Mouse (Mus musculus): ENCODE data around the gene Wtap. TPM values are rescaled to one million over a fixed set of nuclear protein-coding genes. Genes with fewer than 3 reads are reported as not detected.
"Not testable (repeated sequence)": the region's sequence is repeated elsewhere in the genome, so short reads cannot be mapped to it uniquely, and the experiment has no call there.

Gene Wtap
- 59.6 and 62.5 TPM in 2 replicates for polyA plus RNA-seq (2012; ENCODE audit: insufficient read depth, insufficient read length, missing spikeins)

DNA sequence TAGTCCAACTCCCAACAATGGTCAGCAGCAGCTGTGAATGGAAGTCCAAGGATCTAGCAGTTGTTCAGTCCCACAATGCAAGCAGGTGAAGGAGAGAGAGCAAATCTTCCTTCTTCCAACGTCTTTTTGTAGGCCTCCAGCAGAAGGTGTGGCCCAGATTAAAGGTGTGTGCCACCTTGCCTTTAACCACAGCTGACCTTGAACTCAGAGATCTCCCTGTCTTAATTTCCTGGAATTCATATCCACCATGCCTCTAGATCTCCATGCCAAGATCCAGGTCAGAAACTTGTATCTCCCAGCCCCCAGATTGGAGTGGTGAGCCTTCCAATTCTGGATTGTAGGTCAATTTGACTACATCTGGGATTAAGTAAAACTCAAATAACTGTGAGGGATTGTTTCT is at the start of gene Wtap:
Wtap (minus strand) TSS at position 101 of the 400 bp plus-strand sequence.
- peak within 1 kb of the TSS; percentile 99 for H3K4me3 ChIP-seq (ENCODE audit: insufficient read depth, low read depth, low read length)

DNA sequence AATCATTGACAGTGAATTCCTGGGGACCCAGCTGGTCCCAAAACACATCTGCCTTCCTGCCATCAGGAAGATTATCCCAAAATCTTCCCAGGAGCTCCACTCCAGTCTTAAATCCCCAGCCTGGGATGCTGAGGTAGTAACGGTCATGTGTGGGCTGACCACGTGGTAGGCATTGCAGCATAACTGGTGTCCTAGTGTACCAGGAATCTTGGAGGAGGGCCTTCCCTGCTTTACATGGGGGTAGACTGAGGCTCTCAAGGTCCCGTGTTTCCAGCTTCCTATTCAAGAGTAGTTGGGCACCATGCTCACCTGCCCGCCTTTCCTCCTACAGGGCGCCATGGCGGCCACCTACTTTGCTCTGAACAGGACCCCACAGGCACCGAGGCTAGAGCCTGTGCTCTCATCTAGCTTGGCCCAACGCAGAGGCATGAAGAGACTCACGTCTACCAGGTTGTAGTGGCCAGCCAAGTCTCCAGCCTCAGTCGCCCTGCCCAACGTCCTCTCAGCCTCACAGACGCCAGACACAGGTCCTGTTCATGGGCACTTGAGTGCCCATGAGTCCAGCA is 42.7 kb upstream of the Wtap start:
- not testable (repeated sequence) for H3K4me3 ChIP-seq (ENCODE audit: insufficient read depth, low read depth, low read length); H3K4me1 ChIP-seq (ENCODE audit: control insufficient read depth, insufficient read depth, insufficient read length, low read length); H3K27ac ChIP-seq (replicated peaks; ENCODE audit: low read depth, low read length)

More for the DNA sequence above, at the start of gene Wtap:
- Histone ChIP-seq H3K27ac (replicated peaks; ENCODE audit: low read depth, low read length) (no peak within 1 kb of the TSS), H3K4me1 (ENCODE audit: control insufficient read depth, insufficient read depth, insufficient read length, low read length) (peaks cover 3% of the 10 kb centered on the region)

DNA sequence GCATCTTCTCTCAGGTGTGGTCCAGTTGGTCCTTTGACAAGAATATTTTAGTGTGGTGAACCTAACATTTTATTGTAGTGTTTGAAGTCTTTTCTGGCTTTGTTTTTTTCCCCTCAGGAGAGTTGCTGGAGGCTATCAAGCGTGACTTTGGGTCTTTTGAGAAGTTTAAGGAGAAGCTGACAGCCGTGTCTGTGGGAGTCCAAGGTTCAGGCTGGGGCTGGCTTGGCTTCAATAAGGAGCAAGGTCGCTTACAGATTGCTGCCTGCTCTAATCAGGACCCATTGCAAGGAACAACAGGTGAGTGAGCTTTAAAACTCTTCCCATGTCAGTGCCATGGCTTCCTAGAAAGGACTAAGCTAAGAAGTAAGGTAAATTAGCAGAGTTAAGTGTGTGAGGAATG is 19.3 kb upstream of the Wtap start:
- Histone ChIP-seq H3K4me3 (ENCODE audit: insufficient read depth, low read depth, low read length) (no peak overlapping the region), H3K27ac (replicated peaks; ENCODE audit: low read depth, low read length) (no peak overlapping the region), H3K4me1 (ENCODE audit: control insufficient read depth, insufficient read depth, insufficient read length, low read length) (no peaks in the 10 kb centered on the region; the same call in 1 of the 2 replicates)

DNA sequence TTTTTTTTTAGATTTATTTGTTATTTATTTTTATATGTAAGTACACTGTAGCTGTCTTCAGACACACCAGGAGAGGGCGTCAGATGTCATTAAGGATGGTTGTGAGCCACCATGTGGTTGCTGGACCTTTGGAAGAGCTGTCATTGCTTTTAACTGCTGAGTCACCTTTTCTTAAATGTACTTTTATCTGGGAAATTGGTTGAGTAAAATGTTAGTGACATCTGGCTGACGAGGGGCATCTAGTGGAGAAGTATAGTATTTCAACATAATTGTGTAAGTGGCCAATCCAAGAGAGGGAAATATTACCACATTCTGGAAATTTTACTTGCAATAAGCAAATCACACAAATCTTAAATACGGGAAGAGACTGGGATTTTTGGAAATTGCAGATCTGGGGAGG is 15.9 kb upstream of the Wtap start:
- Histone ChIP-seq H3K27ac (replicated peaks; ENCODE audit: low read depth, low read length) (no peak overlapping the region), H3K4me3 (ENCODE audit: insufficient read depth, low read depth, low read length) (no peak overlapping the region), H3K4me1 (ENCODE audit: control insufficient read depth, insufficient read depth, insufficient read length, low read length) (no peaks in the 10 kb centered on the region; the same call in 1 of the 2 replicates)

DNA sequence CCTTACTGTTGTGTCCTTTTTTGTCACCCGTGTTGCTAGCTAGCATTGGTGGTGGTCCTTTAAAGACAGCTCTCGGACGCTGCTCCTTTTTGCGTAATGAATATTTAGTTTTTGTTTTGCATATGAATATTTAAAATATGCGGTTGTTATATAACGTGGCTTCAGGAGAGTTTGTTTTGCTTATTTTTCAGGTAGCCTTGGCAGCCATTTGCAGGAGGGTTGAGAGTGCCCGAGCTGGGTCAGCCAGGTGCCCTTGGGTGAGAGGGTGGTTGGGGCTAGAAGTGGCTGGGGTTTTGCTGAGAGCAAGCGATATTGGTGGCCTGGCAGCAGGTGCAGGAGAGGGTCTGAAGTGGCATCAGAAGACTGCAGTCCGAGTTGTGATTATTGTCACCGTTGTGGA is 14.6 kb upstream of the Wtap start:
- no peaks in the 10 kb centered on the region; the same call in 1 of the 2 replicates for H3K4me1 ChIP-seq (ENCODE audit: control insufficient read depth, insufficient read depth, insufficient read length, low read length)

DNA sequence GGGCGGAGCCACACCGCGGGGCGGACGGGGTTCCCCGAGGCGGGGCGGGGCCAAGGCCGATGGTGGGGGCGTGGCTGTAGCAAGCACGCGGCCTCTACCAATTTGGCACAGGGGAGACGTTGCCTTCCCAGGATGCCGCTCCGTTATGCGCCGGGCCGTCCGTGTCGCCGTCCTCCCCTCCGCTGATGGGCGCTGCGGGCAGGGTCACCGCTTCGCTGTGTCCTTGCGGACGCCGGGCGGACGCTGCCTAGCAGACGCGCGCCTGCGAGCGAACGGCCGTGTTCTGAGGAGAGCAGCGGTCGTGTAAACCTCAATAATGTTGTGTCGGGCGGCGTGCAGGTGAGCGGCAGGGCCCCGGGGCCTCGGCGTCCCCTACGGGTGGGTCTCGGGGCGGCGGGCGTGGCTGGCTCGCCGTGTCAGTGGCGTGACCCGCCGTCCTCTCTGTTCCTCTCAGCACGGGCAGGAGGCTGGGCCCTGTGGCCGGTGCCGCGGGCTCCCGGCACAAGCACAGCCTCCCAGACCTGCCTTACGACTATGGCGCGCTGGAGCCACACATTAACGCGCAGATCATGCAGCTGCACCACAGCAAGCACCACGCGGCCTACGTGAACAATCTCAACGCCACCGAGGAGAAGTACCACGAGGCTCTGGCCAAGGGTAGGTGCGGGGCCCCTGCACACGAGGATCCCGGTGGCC is 13.9 kb upstream of the Wtap start:
- peak overlapping the region; percentile 82 for H3K4me3 ChIP-seq (ENCODE audit: insufficient read depth, low read depth, low read length)
- peak overlapping the region; percentile 92 for H3K27ac ChIP-seq (replicated peaks; ENCODE audit: low read depth, low read length)
- H3K4me1 ChIP-seq (ENCODE audit: control insufficient read depth, insufficient read depth, insufficient read length, low read length): no peaks in the 10 kb centered on the region; the same call in 1 of the 2 replicates

More for the DNA sequence above, 14.6 kb upstream of the Wtap start:
- Histone ChIP-seq H3K4me3 (ENCODE audit: insufficient read depth, low read depth, low read length) (peak overlapping the region; percentile 82), H3K27ac (replicated peaks; ENCODE audit: low read depth, low read length) (peak overlapping the region; percentile 92)

DNA sequence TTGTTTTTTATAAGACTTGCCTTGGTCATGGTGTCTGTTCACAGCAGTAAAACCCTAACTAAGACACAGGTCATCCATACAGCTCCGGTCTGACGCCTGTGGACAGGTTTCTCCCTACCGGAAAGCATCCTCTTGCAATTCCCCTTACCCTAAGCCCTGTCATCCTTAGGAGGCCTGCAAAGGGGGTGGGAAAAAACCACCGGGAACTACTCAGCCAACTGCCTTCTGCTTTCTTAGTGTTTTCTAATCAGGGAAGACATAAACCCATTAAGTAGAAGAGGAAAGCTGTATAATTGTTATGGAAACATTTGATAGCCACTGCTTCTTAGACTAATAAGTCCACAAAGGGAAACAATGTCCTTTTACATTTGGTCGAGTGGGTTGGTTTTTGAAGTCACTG is 13.0 kb upstream of the Wtap start:
- Histone ChIP-seq H3K4me3 (ENCODE audit: insufficient read depth, low read depth, low read length) (peak overlapping the region; percentile 45), H3K27ac (replicated peaks; ENCODE audit: low read depth, low read length) (peak overlapping the region; percentile 76), H3K4me1 (ENCODE audit: control insufficient read depth, insufficient read depth, insufficient read length, low read length) (no peaks in the 10 kb centered on the region; the same call in 1 of the 2 replicates)

DNA sequence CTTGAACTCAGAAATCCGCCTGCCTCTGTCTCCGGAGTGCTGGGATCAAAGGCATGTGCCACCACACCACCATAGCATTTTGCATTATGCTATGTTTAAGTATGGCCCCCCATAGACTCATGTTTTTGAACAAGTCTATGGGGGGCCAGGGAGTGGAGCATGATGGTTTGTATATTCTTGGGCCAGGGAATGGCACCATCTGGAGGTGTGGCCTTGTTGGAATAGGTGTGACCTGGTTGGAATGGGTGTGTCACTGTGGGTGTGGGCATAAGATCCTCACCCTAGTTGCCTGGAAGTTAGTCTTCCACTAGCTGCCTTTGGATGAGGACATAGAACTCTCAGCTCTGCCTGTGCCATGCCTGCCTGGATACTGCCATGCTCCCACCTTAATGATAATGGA is 12.6 kb upstream of the Wtap start, which contains the start of gene Sod2:
Sod2 (plus strand) TSS at position 301 of the 400 bp plus-strand sequence.
- H3K4me3 ChIP-seq (ENCODE audit: insufficient read depth, low read depth, low read length): peak within 1 kb of the TSS; percentile 82
- not testable (repeated sequence) for H3K4me1 ChIP-seq (ENCODE audit: control insufficient read depth, insufficient read depth, insufficient read length, low read length)
- peak within 1 kb of the TSS; percentile 76 for H3K27ac ChIP-seq (replicated peaks; ENCODE audit: low read depth, low read length)

DNA sequence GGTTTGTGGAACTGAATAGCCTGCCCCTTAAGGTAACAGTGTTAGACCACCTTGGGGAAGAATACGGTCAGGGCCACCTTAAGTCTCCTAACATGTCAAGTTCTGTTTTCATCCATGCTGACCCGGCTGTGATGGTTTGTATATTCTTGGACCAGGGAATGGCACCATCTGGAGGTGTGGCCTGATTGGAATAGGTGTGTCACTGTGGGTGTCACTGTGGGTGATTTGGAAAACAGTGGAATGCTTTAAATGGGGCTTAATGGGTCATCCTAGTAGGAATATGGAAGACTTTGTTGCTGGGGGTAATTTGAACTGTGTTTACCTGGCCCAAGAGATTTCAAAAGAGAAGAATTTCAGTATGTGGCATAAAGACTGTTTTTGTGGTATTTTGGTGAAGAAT is 10.5 kb upstream of the Wtap start:
- H3K27ac ChIP-seq (replicated peaks; ENCODE audit: low read depth, low read length); H3K4me3 ChIP-seq (ENCODE audit: insufficient read depth, low read depth, low read length); H3K4me1 ChIP-seq (ENCODE audit: control insufficient read depth, insufficient read depth, insufficient read length, low read length): not testable (repeated sequence)

DNA sequence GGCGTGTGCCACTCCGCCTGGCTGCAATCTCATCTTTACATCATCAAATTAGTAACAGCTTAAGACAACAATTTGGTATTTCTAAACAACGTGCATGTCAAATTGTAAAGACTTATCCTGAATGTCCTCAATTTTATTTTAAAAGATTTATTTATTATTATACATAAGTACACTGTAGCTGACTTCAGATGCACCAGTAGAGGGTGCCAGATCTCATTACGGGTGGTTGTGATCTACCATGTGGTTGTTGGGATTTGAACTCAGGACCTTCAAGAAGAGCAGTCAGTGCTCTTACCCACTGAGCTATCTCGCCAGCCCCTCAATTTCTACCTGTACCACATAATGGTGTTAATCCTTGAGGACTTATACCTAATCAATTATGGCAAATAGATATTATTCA is 8.3 kb upstream of the Wtap start:
- not testable (repeated sequence) for H3K4me3 ChIP-seq (ENCODE audit: insufficient read depth, low read depth, low read length); H3K27ac ChIP-seq (replicated peaks; ENCODE audit: low read depth, low read length); H3K4me1 ChIP-seq (ENCODE audit: control insufficient read depth, insufficient read depth, insufficient read length, low read length)

DNA sequence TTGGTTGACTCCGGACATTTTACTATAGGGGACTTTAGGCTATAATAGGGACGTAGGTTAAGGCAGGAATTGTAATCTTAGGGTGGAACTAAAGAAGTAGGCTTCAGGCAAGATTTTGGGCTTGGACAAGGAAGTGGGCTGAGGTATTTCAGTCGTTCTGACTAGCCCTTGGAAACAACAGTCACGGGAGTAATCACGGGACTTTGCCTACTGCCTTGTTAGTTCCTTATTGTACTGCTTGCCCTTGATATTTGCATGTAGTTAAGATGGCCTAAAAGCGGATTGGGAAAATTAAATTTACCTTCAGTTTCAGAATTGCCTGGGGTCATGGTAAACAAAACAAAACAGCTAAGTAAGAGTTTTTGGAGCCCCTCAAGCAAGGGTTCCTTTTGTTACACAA is 5.1 kb upstream of the Wtap start:
- Histone ChIP-seq H3K4me3 (ENCODE audit: insufficient read depth, low read depth, low read length) (no peak overlapping the region), H3K27ac (replicated peaks; ENCODE audit: low read depth, low read length) (no peak overlapping the region), H3K4me1 (ENCODE audit: control insufficient read depth, insufficient read depth, insufficient read length, low read length) (no peaks in the 10 kb centered on the region)

DNA sequence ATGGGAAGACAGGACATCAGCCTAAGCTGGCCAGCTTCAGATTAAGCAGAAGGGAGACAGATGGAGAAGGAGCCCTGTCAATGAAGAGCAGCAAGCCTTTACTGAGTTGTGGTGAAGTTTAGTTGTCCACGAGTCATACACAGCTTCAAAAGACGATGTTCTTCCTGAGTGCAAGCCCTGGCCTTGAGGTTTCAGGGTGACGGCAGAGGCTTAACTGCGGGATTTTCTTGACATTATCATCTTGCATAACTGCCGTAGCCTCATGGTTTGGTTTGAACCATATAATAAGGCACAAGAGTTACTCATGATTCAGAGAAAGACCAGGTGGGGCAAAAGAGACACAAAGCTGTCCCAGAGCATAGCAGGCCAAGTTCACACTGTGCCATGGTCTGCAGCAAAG is 3.9 kb upstream of the Wtap start:
- Histone ChIP-seq H3K4me3 (ENCODE audit: insufficient read depth, low read depth, low read length) (no peak overlapping the region), H3K27ac (replicated peaks; ENCODE audit: low read depth, low read length) (no peak overlapping the region), H3K4me1 (ENCODE audit: control insufficient read depth, insufficient read depth, insufficient read length, low read length) (no peaks in the 10 kb centered on the region; the same call in 1 of the 2 replicates)

DNA sequence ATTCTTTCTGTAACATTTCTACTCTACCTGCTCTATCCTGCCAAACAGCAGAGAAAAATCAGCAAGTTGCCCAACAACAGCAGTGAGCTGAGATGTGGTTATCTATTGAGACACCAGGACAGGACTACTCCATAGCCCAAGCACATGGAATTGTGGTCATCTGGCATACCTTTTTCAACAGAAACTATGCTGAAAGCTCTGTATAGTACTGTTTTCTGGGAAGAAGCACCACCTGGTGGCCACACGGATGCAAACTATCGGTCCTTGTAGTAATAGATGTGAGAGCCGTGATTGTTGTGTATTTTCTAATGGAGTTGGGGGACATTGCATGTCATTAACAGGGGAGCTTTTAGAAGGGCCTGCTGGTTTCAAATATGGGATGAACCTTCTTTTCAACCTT is 2.4 kb upstream of the Wtap start:
- no peaks in the 10 kb centered on the region; the same call in 1 of the 2 replicates for H3K4me1 ChIP-seq (ENCODE audit: control insufficient read depth, insufficient read depth, insufficient read length, low read length)
- no peak overlapping the region for H3K4me3 ChIP-seq (ENCODE audit: insufficient read depth, low read depth, low read length)
- H3K27ac ChIP-seq (replicated peaks; ENCODE audit: low read depth, low read length): no peak overlapping the region

DNA sequence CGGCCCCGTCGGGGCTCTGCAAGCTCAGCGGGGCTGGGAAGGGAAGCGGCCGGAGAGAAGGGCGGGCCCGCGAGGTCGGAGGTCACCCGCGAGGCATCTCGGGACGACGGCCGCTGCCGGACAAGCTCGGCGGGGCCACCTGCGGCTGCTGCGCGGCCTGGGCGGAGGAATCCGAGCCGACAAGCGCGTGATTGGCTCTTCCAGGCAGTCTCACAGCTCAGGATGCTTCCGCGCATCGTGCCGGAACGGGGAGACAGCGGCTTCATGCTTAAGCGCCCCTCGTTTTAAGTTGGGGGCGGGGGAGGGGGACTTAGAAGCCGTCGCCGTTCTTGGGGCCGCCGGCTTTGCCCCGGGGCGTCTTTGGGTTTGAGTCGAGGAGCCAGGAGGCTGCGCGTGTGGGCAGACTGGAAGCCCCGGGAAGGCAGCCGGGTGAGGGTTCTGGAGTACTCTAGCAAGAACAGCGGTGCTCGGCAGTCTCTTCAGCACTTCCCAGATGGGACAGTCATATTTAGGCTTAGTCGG is 1.4 kb downstream of the Wtap start:
- peaks cover 6% of the 10 kb centered on the region for H3K4me1 ChIP-seq (ENCODE audit: control insufficient read depth, insufficient read depth, insufficient read length, low read length)
- H3K27ac ChIP-seq (replicated peaks; ENCODE audit: low read depth, low read length): peak overlapping the region; percentile 75
- H3K4me3 ChIP-seq (ENCODE audit: insufficient read depth, low read depth, low read length): peak overlapping the region; percentile 99

DNA sequence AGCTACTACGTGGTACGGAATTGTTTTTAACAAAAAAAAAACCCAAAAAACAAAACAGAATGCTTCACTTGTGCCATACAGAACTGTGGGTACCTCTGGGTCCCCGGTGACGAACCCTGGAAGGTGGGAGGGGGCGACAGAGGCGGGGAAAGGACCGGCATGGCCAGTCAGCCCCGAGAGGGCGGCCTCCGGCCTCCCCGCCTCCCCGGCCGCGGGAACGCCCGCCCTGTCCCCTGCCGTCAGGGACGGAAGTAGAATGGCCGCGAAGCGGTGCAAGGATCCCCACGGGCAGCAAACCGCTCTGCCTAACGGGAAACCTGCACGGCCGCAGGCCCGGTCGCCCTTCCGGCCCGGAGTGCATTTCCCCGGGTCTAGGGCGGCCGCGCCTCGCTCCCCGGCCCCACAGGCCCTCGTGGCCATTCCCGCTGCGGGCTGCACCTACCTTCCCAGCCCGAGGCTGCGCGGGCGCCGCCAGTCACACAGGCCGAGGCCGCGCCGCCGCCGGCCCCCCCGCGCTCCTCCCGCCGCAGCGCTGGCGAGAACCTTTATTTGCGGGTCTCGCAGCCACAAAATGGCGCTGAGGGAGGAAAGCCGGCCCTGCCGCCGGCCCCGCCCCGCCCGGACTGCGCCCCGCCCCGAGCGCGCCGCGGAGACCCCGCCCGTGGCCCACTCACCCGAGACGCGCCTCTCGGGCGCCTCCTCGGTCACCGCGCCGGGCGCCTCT is 2.2 kb downstream of the Wtap start:
- Histone ChIP-seq H3K4me1 (ENCODE audit: control insufficient read depth, insufficient read depth, insufficient read length, low read length) (peaks cover 6% of the 10 kb centered on the region), H3K4me3 (ENCODE audit: insufficient read depth, low read depth, low read length) (peak overlapping the region; percentile 99), H3K27ac (replicated peaks; ENCODE audit: low read depth, low read length) (peak overlapping the region; percentile 95)
